Mouse (Mus musculus) heart, postnatal 25 days (tissue): ENCODE measurements around the gene B3gat2. TPM values are rescaled to one million over a fixed set of nuclear protein-coding genes. Genes with fewer than 3 reads are reported as not detected.

Experiments used
- total RNA-seq, 2 experiments: library from RNA; stranded (reverse); gene quantifications; 2 replicates each; pipeline ENCODE4 v1.2.3; 2021

Gene B3gat2
- total RNA-seq, 2 experiments from 2014 or later: not detected

Other genes with a start within 250 kb of the B3gat2 start
- gene Smap1, start 160.6 kb downstream of the B3gat2 start, total RNA-seq: 10 to 100 TPM; 21.8 to 22.0 TPM
- 10 to 100 TPM; 80.8 to 90.2 TPM for gene Sdhaf4, start 243.9 kb downstream of the B3gat2 start, total RNA-seq